Mouse (Mus musculus) CD4-positive naive resting alpha-beta T cell, adult 76 days (primary cell): ENCODE data around the gene 1700030J22Rik. TPM values are rescaled to one million over a fixed set of nuclear protein-coding genes. Genes with fewer than 3 reads are reported as not detected.

Experiments
- total RNA-seq: library from RNA; stranded (reverse); gene quantifications from one replicate; pipeline ENCODE4 v1.2.4, GENCODE M21; 2023

1700030J22Rik gene
- 0.38 TPM for total RNA-seq

DNA sequence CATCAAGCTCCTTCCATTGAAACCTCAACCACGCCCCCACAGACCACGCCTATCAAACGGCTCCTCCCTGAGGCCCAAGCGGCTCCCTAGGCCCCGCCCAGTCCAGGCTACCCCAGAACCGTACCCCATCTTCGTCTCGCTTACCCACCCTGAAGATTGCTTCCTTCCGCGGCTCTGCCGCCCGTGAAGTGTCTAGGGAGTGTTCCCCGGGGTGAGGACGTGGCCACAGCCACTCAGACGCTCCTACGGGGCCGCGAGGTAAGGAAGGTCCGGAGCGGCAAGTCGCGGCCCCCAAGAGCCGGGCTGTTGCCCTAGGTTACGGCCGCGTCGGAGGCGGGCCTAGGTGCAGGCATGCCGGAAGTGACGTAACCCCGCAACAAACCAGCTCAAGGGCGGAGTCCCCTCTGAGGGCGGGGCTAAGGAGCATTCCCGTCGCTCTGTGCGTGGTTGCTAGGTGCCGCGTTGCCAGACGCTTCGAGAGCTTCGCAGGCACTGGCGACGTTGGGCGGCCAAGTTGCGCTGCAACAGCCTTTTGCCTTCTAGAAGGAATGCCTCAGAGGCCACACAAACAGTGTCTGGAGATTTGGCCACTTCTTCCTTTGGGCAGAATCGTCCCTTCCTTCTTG, at the start of gene 1700030J22Rik:
Gene 1700030J22Rik (minus strand): TSS at position 329 of the 626 bp plus-strand sequence.

DNA sequence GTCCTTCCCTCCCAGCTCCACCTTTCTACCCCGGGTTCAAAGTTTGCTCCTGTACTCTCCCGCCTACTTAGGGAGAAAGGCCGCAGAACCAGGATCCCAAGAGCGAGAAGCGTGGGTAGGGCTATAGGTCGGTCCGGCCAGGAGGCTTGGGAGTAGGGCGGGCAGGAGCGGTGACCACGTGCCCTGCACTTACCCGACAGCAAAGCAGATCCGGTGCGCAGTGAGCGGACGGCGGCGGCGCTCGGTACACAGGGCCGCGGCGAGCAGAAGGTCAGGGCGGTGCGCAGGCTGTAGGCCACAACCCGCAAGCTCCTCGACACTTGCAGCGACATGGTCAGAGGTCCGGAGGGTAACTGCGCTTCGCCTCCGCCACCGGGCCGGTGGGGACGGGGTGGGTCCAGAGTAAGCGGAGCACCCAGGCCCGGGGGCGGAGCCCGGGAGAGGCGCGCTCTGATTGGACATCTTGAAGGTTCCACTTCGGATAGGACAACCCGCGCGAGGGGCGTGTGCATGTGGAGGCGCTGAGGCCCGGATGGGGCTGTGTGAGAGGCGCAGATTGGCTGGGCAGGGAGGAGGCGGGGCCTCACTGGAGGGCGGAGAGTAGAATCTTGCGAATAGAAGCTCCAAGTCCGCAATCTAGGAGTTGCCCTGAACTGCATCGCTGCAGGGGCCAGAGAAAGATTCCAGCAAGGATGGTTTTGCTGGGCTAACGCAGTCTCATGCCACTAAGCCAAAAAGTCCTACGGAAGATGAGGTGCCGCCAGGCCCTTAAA, 14.5 kb upstream of the 1700030J22Rik start, which contains the start of gene Gcsh:
Gene Gcsh (minus strand): TSS at position 443 of the 773 bp plus-strand sequence.

DNA sequence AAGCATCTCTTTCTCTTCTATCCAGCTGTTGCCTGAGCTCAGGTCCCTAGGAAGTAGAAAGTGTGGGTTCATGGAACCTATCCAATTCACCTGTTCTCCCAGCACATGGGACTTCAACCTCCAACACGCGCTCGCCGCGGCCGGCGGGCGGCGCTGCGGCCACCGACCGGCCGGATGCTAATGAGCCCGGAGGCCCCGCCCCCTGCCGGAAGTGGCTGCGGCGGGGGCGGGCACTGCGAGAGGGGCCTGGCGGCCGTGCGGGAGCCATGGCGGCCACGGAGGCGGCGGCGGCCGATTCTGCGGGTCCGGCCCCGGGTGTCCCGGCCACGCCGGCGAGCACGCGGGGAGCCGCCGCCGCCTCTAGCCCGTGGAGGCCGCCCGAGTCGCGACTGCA, 35.6 kb downstream of the 1700030J22Rik start, which contains the start of gene Atmin:
Gene Atmin (plus strand): TSS at position 233 of the 394 bp plus-strand sequence.

GRCm38 (mm10) chr8:116921337-116922059, 57.3 kb downstream of the 1700030J22Rik start, which contains the start of the genes Cmc2 and Cenpn:
Gene Cmc2 (minus strand): TSS chr8:116921455.
Gene Cenpn (plus strand): TSS chr8:116921730.

Other genes with a start within 250 kb of the 1700030J22Rik start
- 14.3 TPM for gene Cdyl2, start 246.0 kb downstream of the 1700030J22Rik start, total RNA-seq
- 6.7 TPM for gene Cmc2, start 57.5 kb downstream of the 1700030J22Rik start, total RNA-seq
- gene Cenpn, start 57.2 kb downstream of the 1700030J22Rik start, total RNA-seq: 2.4 TPM
- gene Atmin, start 35.6 kb downstream of the 1700030J22Rik start, total RNA-seq: 17.1 TPM
- gene Gcsh, start 14.6 kb upstream of the 1700030J22Rik start, total RNA-seq: 9.5 TPM
- not detected for gene Pkd1l2, start 103.5 kb upstream of the 1700030J22Rik start, total RNA-seq
- not detected for gene Bco1, start 116.9 kb upstream of the 1700030J22Rik start, total RNA-seq
- 10.9 TPM for gene Gan, start 179.2 kb upstream of the 1700030J22Rik start, total RNA-seq